Mouse (Mus musculus): ENCODE measurements around the gene Zc3h10.

GRCm38 (mm10) chr10:128535624-128536265 lies 11.8 kb downstream of the Zc3h10 start:
- TF ChIP-seq POLR2A (IDR thresholded peaks at IDR 0.05; ENCODE audit: extremely low read depth, insufficient read depth, low read length) (no peak), CTCF (IDR thresholded peaks at IDR 0.05; ENCODE audit: extremely low read depth, insufficient read depth, low read length) (no peak)

Measured in cortical plate, adult 2 months (tissue).